Mouse (Mus musculus) midbrain, embryonic 13.5 days (tissue): ENCODE measurements at regions not wholly inside any gene's neighbourhood (a gene's known extent, or its start where the extent isn't known, plus 50 kb on each side); places are given as distances from the start of the nearest gene placed in this dataset.

Experiments used
- ATAC-seq: fragments of 200-750 bp; cut with Nextera tagmentation; 2 replicates; pipeline ENCODE4 v1.8.0; 2017; ENCODE audit warnings: mild to moderate bottlenecking, moderate TSS enrichment, moderate library complexity
- H3K27ac ChIP-seq: fragments of 300-500 bp; sonication (generic); 2 replicates; pipeline ENCODE4 v1.5.1; 2015; ENCODE audit warnings: inconsistent platforms, mild to moderate bottlenecking, moderate library complexity
- H3K27me3 ChIP-seq: fragments of 300-500 bp; sonication (generic); 2 replicates; pipeline ENCODE4 v1.6.1; 2015; ENCODE audit warnings: mild to moderate bottlenecking, inconsistent platforms
- H3K36me3 ChIP-seq: fragments of 300-500 bp; sonication (generic); 2 replicates; pipeline ENCODE4 v1.6.1; 2015; ENCODE audit warnings: mild to moderate bottlenecking, inconsistent platforms
- H3K4me1 ChIP-seq: fragments of 300-500 bp; sonication (generic); replicated peaks from 2 replicates; pipeline ENCODE4 v1.6.1; 2015; ENCODE audit warnings: inconsistent platforms
- H3K4me2 ChIP-seq: fragments of 300-500 bp; sonication (generic); replicated peaks from 2 replicates; pipeline ENCODE4 v1.6.1; 2015; ENCODE audit warnings: moderate library complexity, mild to moderate bottlenecking, inconsistent platforms
- H3K4me3 ChIP-seq: fragments of 300-500 bp; sonication (generic); replicated peaks from 2 replicates; pipeline ENCODE4 v1.5.1; 2015; ENCODE audit warnings: mild to moderate bottlenecking, inconsistent platforms
- H3K9ac ChIP-seq: fragments of 300-500 bp; sonication (generic); replicated peaks from 2 replicates; pipeline ENCODE4 v1.6.1; 2015; ENCODE audit warnings: mild to moderate bottlenecking, inconsistent platforms
- H3K9me3 ChIP-seq: fragments of 300-500 bp; sonication (generic); 2 replicates; pipeline ENCODE4 v1.6.1; 2016; ENCODE audit warnings: mild to moderate bottlenecking, inconsistent platforms
- WGBS: fragments of 180-500 bp; shearing (Covaris S2); methylation state at CpG from one replicate; pipeline ENCODE4 v1.1.7; 2015; 5-methylcytosine and 5-hydroxymethylcytosine counted together

- H3K27ac ChIP-seq: no peak overlapping the region
- H3K4me1 ChIP-seq: peaks cover 15% of the 10 kb centered on the region
- no peak overlapping the region for H3K4me3 ChIP-seq
- H3K9me3 ChIP-seq: no peaks in the 10 kb centered on the region
- H3K4me2 ChIP-seq: peak overlapping the region; percentile 35
- H3K27me3 ChIP-seq: peaks cover 21% of the 10 kb centered on the region
- H3K9ac ChIP-seq: no peak overlapping the region
- WGBS: 16% methylated on average over 16 of the region's 16 CpGs
- ATAC-seq: peak; percentile 19; the same call in 1 of the 2 replicates
- H3K36me3 ChIP-seq: no peaks in the 10 kb centered on the region
Measured at GRCm38 (mm10) chr11:19760861-19761693, 163.1 kb upstream of the Spred2 start.

- ATAC-seq: peak; percentile 63
- Histone ChIP-seq H3K9ac (no peak overlapping the region), H3K4me2 (no peak overlapping the region), H3K27ac (no peak overlapping the region), H3K4me3 (no peak overlapping the region), H3K4me1 (peaks cover 15% of the 10 kb centered on the region), H3K36me3 (no peaks in the 10 kb centered on the region), H3K9me3 (no peaks in the 10 kb centered on the region), H3K27me3 (peaks cover 21% of the 10 kb centered on the region)
- WGBS: 37% methylated on average over 4 of the region's 4 CpGs
Measured at GRCm38 (mm10) chr11:19761694-19761976, 162.5 kb upstream of the Spred2 start.

GRCm38 (mm10) chr11:19767316-19767715 is 156.9 kb upstream of the Spred2 start:
- no peak overlapping the region for H3K27ac ChIP-seq
- no peaks in the 10 kb centered on the region for H3K36me3 ChIP-seq
- H3K4me1 ChIP-seq: peaks cover 12% of the 10 kb centered on the region
- H3K27me3 ChIP-seq: peaks cover 7% of the 10 kb centered on the region; the same call in 1 of the 2 replicates
- 93% methylated on average over 5 of the region's 5 CpGs for WGBS
- H3K4me2 ChIP-seq: no peak overlapping the region
- H3K9ac ChIP-seq: no peak overlapping the region
- H3K4me3 ChIP-seq: no peak overlapping the region
- H3K9me3 ChIP-seq: no peaks in the 10 kb centered on the region
- ATAC-seq: no peak

- Histone ChIP-seq H3K9ac (no peak overlapping the region), H3K36me3 (no peaks in the 10 kb centered on the region), H3K27ac (no peak overlapping the region), H3K27me3 (peaks cover 7% of the 10 kb centered on the region; the same call in 1 of the 2 replicates), H3K4me1 (peaks cover 12% of the 10 kb centered on the region), H3K4me2 (no peak overlapping the region), H3K9me3 (no peaks in the 10 kb centered on the region), H3K4me3 (no peak overlapping the region)
- WGBS: 93% methylated on average over 9 of the region's 9 CpGs
- no peak for ATAC-seq
Measured at GRCm38 (mm10) chr11:19767871-19768270, 156.3 kb upstream of the Spred2 start.

GRCm38 (mm10) chr11:19768962-19769361 is 155.2 kb upstream of the Spred2 start:
- Histone ChIP-seq H3K4me3 (no peak overlapping the region), H3K27me3 (peaks cover 7% of the 10 kb centered on the region; the same call in 1 of the 2 replicates), H3K4me2 (no peak overlapping the region), H3K9me3 (no peaks in the 10 kb centered on the region), H3K27ac (no peak overlapping the region), H3K36me3 (no peaks in the 10 kb centered on the region), H3K4me1 (peaks cover 11% of the 10 kb centered on the region), H3K9ac (no peak overlapping the region)
- 94% methylated on average over 1 of the region's 1 CpGs for WGBS
- no peak for ATAC-seq

- Histone ChIP-seq H3K27ac (no peak overlapping the region), H3K4me1 (peaks cover 5% of the 10 kb centered on the region), H3K4me2 (no peak overlapping the region), H3K9ac (no peak overlapping the region), H3K27me3 (peaks cover 9% of the 10 kb centered on the region; the same call in 1 of the 2 replicates), H3K9me3 (no peaks in the 10 kb centered on the region), H3K4me3 (no peak overlapping the region), H3K36me3 (no peaks in the 10 kb centered on the region)
- peak; percentile 77 for ATAC-seq
- 7% methylated on average over 9 of the region's 9 CpGs for WGBS
Measured at GRCm38 (mm10) chr11:19774010-19774409, 150.2 kb upstream of the Spred2 start.

- ATAC-seq: no peak
- WGBS: 96% methylated on average over 4 of the region's 4 CpGs
Measured at GRCm38 (mm10) chr11:19775741-19776140, 148.4 kb upstream of the Spred2 start.

GRCm38 (mm10) chr11:19776473-19777200 is 147.5 kb upstream of the Spred2 start:
- peaks cover 11% of the 10 kb centered on the region for H3K27me3 ChIP-seq
- H3K27ac ChIP-seq: no peak overlapping the region
- no peak overlapping the region for H3K9ac ChIP-seq
- WGBS: 61% methylated on average over 9 of the region's 9 CpGs
- no peaks in the 10 kb centered on the region for H3K36me3 ChIP-seq
- H3K4me3 ChIP-seq: no peak overlapping the region
- peaks cover 5% of the 10 kb centered on the region for H3K4me1 ChIP-seq
- no peaks in the 10 kb centered on the region for H3K9me3 ChIP-seq
- no peak overlapping the region for H3K4me2 ChIP-seq
- ATAC-seq: no peak

More at GRCm38 (mm10) chr11:19775741-19776140, 148.4 kb upstream of the Spred2 start:
- Histone ChIP-seq H3K27ac (no peak overlapping the region), H3K4me2 (no peak overlapping the region), H3K9ac (no peak overlapping the region), H3K4me3 (no peak overlapping the region), H3K4me1 (peaks cover 5% of the 10 kb centered on the region), H3K9me3 (no peaks in the 10 kb centered on the region), H3K36me3 (no peaks in the 10 kb centered on the region), H3K27me3 (peaks cover 8% of the 10 kb centered on the region; the same call in 1 of the 2 replicates)

- Histone ChIP-seq H3K9ac (no peak overlapping the region), H3K4me2 (no peak overlapping the region), H3K4me3 (no peak overlapping the region), H3K36me3 (no peaks in the 10 kb centered on the region), H3K27ac (no peak overlapping the region), H3K4me1 (peaks cover 5% of the 10 kb centered on the region), H3K9me3 (no peaks in the 10 kb centered on the region), H3K27me3 (peaks cover 11% of the 10 kb centered on the region)
- ATAC-seq: no peak
- WGBS: 93% methylated on average over 2 of the region's 2 CpGs
Measured at GRCm38 (mm10) chr11:19778191-19778590, 146.0 kb upstream of the Spred2 start.

GRCm38 (mm10) chr11:19785110-19785509 is 139.1 kb upstream of the Spred2 start:
- no peak for ATAC-seq
- Histone ChIP-seq H3K27me3 (peaks cover 4% of the 10 kb centered on the region), H3K4me2 (no peak overlapping the region), H3K9me3 (0 out of 2 replicates have a peak, but pooled peaks cover 3% of the 10 kb centered on the region), H3K27ac (no peak overlapping the region), H3K4me3 (no peak overlapping the region), H3K4me1 (no peaks in the 10 kb centered on the region), H3K9ac (no peak overlapping the region), H3K36me3 (no peaks in the 10 kb centered on the region)
- 72% methylated on average over 14 of the region's 14 CpGs for WGBS

- Histone ChIP-seq H3K4me2 (no peak overlapping the region), H3K9ac (no peak overlapping the region), H3K9me3 (no peaks in the 10 kb centered on the region), H3K27ac (no peak overlapping the region), H3K36me3 (no peaks in the 10 kb centered on the region), H3K27me3 (no peaks in the 10 kb centered on the region), H3K4me3 (no peak overlapping the region), H3K4me1 (no peaks in the 10 kb centered on the region)
- WGBS: 72% methylated on average over 4 of the region's 4 CpGs
- ATAC-seq: no peak
Measured at GRCm38 (mm10) chr11:19796950-19797670, 127.1 kb upstream of the Spred2 start.

GRCm38 (mm10) chr11:19809359-19809758 is 114.8 kb upstream of the Spred2 start:
- Histone ChIP-seq H3K36me3 (no peaks in the 10 kb centered on the region), H3K4me1 (peaks cover 9% of the 10 kb centered on the region), H3K4me2 (no peak overlapping the region), H3K27ac (no peak overlapping the region), H3K4me3 (no peak overlapping the region), H3K9ac (no peak overlapping the region), H3K9me3 (no peaks in the 10 kb centered on the region), H3K27me3 (no peaks in the 10 kb centered on the region)
- ATAC-seq: no peak
- 89% methylated on average over 7 of the region's 7 CpGs for WGBS
